Mouse (Mus musculus): ENCODE measurements around the gene Bcar3. TPM values are rescaled to one million over a fixed set of nuclear protein-coding genes. Genes with fewer than 3 reads are reported as not detected.

Bcar3 gene
- polyA plus RNA-seq, 1 experiment from 2014 or later, result 7.1 TPM

- Histone ChIP-seq H3K9me3 (ENCODE audit: control insufficient read depth, low read length) (no peaks in the 10 kb centered on the region), H3K4me1 (ENCODE audit: control insufficient read depth, insufficient read depth, low read depth, low read length) (no peaks in the 10 kb centered on the region), H3K9ac (ENCODE audit: low read depth, low read length) (no peak overlapping the region), H3K27me3 (replicated peaks; ENCODE audit: control insufficient read depth, insufficient read depth, low read length) (no peaks in the 10 kb centered on the region), H3K4me2 (ENCODE audit: low read length) (no peak overlapping the region), H3K27ac (ENCODE audit: low read depth, low read length) (no peak overlapping the region), H3K36me3 (ENCODE audit: control insufficient read depth, insufficient read depth, low read length) (no peaks in the 10 kb centered on the region), H3K4me3 (ENCODE audit: low read length) (no peak overlapping the region)
- 100% methylated on average over 2 of the region's 2 CpGs for WGBS
- ATAC-seq, result no peak
Measured at GRCm38 (mm10) chr3:122401011-122401410, 107.1 kb downstream of the Bcar3 start.

GRCm38 (mm10) chr3:122402143-122402542, 108.2 kb downstream of the Bcar3 start:
- peak; percentile 61 for ATAC-seq
- H3K4me3 ChIP-seq (ENCODE audit: low read length), result no peak overlapping the region
- H3K27me3 ChIP-seq (replicated peaks; ENCODE audit: control insufficient read depth, insufficient read depth, low read length), result no peaks in the 10 kb centered on the region
- no peak overlapping the region for H3K4me2 ChIP-seq (ENCODE audit: low read length)
- no peaks in the 10 kb centered on the region for H3K36me3 ChIP-seq (ENCODE audit: control insufficient read depth, insufficient read depth, low read length)
- no peak overlapping the region for H3K27ac ChIP-seq (ENCODE audit: low read depth, low read length)
- WGBS, result 66% methylated on average over 5 of the region's 5 CpGs
- H3K9me3 ChIP-seq (ENCODE audit: control insufficient read depth, low read length), result no peaks in the 10 kb centered on the region
- H3K4me1 ChIP-seq (ENCODE audit: control insufficient read depth, insufficient read depth, low read depth, low read length), result no peaks in the 10 kb centered on the region
- no peak overlapping the region for H3K9ac ChIP-seq (ENCODE audit: low read depth, low read length)

GRCm38 (mm10) chr3:122403860-122404557, 110.1 kb downstream of the Bcar3 start:
- WGBS, result 82% methylated on average over 9 of the region's 9 CpGs
- no peak overlapping the region for H3K4me3 ChIP-seq (ENCODE audit: low read length)
- no peaks in the 10 kb centered on the region for H3K27me3 ChIP-seq (replicated peaks; ENCODE audit: control insufficient read depth, insufficient read depth, low read length)
- no peaks in the 10 kb centered on the region for H3K9me3 ChIP-seq (ENCODE audit: control insufficient read depth, low read length)
- no peak overlapping the region for H3K4me2 ChIP-seq (ENCODE audit: low read length)
- H3K9ac ChIP-seq (ENCODE audit: low read depth, low read length), result no peak overlapping the region
- no peaks in the 10 kb centered on the region for H3K4me1 ChIP-seq (ENCODE audit: control insufficient read depth, insufficient read depth, low read depth, low read length)
- no peak overlapping the region for H3K27ac ChIP-seq (ENCODE audit: low read depth, low read length)
- no peaks in the 10 kb centered on the region for H3K36me3 ChIP-seq (ENCODE audit: control insufficient read depth, insufficient read depth, low read length)
- no peak for ATAC-seq

GRCm38 (mm10) chr3:122405203-122405956, 111.4 kb downstream of the Bcar3 start:
- 77% methylated on average over 8 of the region's 8 CpGs for WGBS
- no peaks in the 10 kb centered on the region for H3K4me1 ChIP-seq (ENCODE audit: control insufficient read depth, insufficient read depth, low read depth, low read length)
- H3K4me2 ChIP-seq (ENCODE audit: low read length), result no peak overlapping the region
- no peak overlapping the region for H3K4me3 ChIP-seq (ENCODE audit: low read length)
- no peak overlapping the region for H3K9ac ChIP-seq (ENCODE audit: low read depth, low read length)
- no peaks in the 10 kb centered on the region for H3K9me3 ChIP-seq (ENCODE audit: control insufficient read depth, low read length)
- no peaks in the 10 kb centered on the region for H3K36me3 ChIP-seq (ENCODE audit: control insufficient read depth, insufficient read depth, low read length)
- H3K27ac ChIP-seq (ENCODE audit: low read depth, low read length), result no peak overlapping the region
- no peak for ATAC-seq
- H3K27me3 ChIP-seq (replicated peaks; ENCODE audit: control insufficient read depth, insufficient read depth, low read length), result no peaks in the 10 kb centered on the region

- no peaks in the 10 kb centered on the region for H3K9me3 ChIP-seq (ENCODE audit: control insufficient read depth, low read length)
- H3K4me1 ChIP-seq (ENCODE audit: control insufficient read depth, insufficient read depth, low read depth, low read length), result no peaks in the 10 kb centered on the region
- no peaks in the 10 kb centered on the region for H3K27me3 ChIP-seq (replicated peaks; ENCODE audit: control insufficient read depth, insufficient read depth, low read length)
- WGBS, result 61% methylated on average over 8 of the region's 8 CpGs
- H3K4me2 ChIP-seq (ENCODE audit: low read length), result no peak overlapping the region
- H3K36me3 ChIP-seq (ENCODE audit: control insufficient read depth, insufficient read depth, low read length), result no peaks in the 10 kb centered on the region
- no peak overlapping the region for H3K4me3 ChIP-seq (ENCODE audit: low read length)
- no peak for ATAC-seq
- H3K27ac ChIP-seq (ENCODE audit: low read depth, low read length), result no peak overlapping the region
- H3K9ac ChIP-seq (ENCODE audit: low read depth, low read length), result no peak overlapping the region
Measured at GRCm38 (mm10) chr3:122406416-122406815, 112.5 kb downstream of the Bcar3 start.

GRCm38 (mm10) chr3:122407757-122408156, 113.8 kb downstream of the Bcar3 start:
- no peaks in the 10 kb centered on the region for H3K9me3 ChIP-seq (ENCODE audit: control insufficient read depth, low read length)
- H3K9ac ChIP-seq (ENCODE audit: low read depth, low read length), result no peak overlapping the region
- H3K4me2 ChIP-seq (ENCODE audit: low read length), result no peak overlapping the region
- H3K4me1 ChIP-seq (ENCODE audit: control insufficient read depth, insufficient read depth, low read depth, low read length), result no peaks in the 10 kb centered on the region
- H3K4me3 ChIP-seq (ENCODE audit: low read length), result no peak overlapping the region
- no peaks in the 10 kb centered on the region for H3K27me3 ChIP-seq (replicated peaks; ENCODE audit: control insufficient read depth, insufficient read depth, low read length)
- H3K36me3 ChIP-seq (ENCODE audit: control insufficient read depth, insufficient read depth, low read length), result no peaks in the 10 kb centered on the region
- WGBS, result 90% methylated on average over 6 of the region's 6 CpGs
- no peak for ATAC-seq
- no peak overlapping the region for H3K27ac ChIP-seq (ENCODE audit: low read depth, low read length)

GRCm38 (mm10) chr3:122408798-122409311, 114.9 kb downstream of the Bcar3 start:
- H3K9ac ChIP-seq (ENCODE audit: low read depth, low read length), result no peak overlapping the region
- ATAC-seq, result no peak
- WGBS, result 85% methylated on average over 15 of the region's 15 CpGs

GRCm38 (mm10) chr3:122411590-122411989, 117.7 kb downstream of the Bcar3 start:
- Histone ChIP-seq H3K4me1 (ENCODE audit: control insufficient read depth, insufficient read depth, low read depth, low read length) (no peaks in the 10 kb centered on the region; the same call in 1 of the 2 replicates), H3K9ac (ENCODE audit: low read depth, low read length) (no peak overlapping the region), H3K9me3 (ENCODE audit: control insufficient read depth, low read length) (no peaks in the 10 kb centered on the region), H3K27ac (ENCODE audit: low read depth, low read length) (no peak overlapping the region), H3K4me3 (ENCODE audit: low read length) (no peak overlapping the region), H3K36me3 (ENCODE audit: control insufficient read depth, insufficient read depth, low read length) (no peaks in the 10 kb centered on the region), H3K4me2 (ENCODE audit: low read length) (no peak overlapping the region), H3K27me3 (replicated peaks; ENCODE audit: control insufficient read depth, insufficient read depth, low read length) (no peaks in the 10 kb centered on the region)
- no peak for ATAC-seq
- WGBS, result 91% methylated on average over 2 of the region's 2 CpGs

More at GRCm38 (mm10) chr3:122408798-122409311, 114.9 kb downstream of the Bcar3 start:
- no peak overlapping the region for H3K4me2 ChIP-seq (ENCODE audit: low read length)
- no peaks in the 10 kb centered on the region for H3K27me3 ChIP-seq (replicated peaks; ENCODE audit: control insufficient read depth, insufficient read depth, low read length)
- no peaks in the 10 kb centered on the region; the same call in 1 of the 2 replicates for H3K4me1 ChIP-seq (ENCODE audit: control insufficient read depth, insufficient read depth, low read depth, low read length)
- no peak overlapping the region for H3K4me3 ChIP-seq (ENCODE audit: low read length)
- no peaks in the 10 kb centered on the region for H3K36me3 ChIP-seq (ENCODE audit: control insufficient read depth, insufficient read depth, low read length)
- H3K27ac ChIP-seq (ENCODE audit: low read depth, low read length), result no peak overlapping the region
- no peaks in the 10 kb centered on the region for H3K9me3 ChIP-seq (ENCODE audit: control insufficient read depth, low read length)
